Mouse (Mus musculus): ENCODE measurements around the gene Btbd2.

GRCm38 (mm10) chr10:80622661-80623456 is 34.0 kb downstream of the Btbd2 start, which contains the start of gene Csnk1g2:
- TF ChIP-seq CTCF (conservative IDR thresholded peaks at IDR 0.05; ENCODE audit: low read length) (no peak), NANOG (IDR thresholded peaks at IDR 0.05; ENCODE audit: borderline replicate concordance, low read length) (no peak)

Data from E14TG2a.4 (cell line).